Mouse (Mus musculus) heart, adult 18-20 months (tissue): ENCODE results near the gene Tmem44. TPM values are rescaled to one million over a fixed set of nuclear protein-coding genes. Genes with fewer than 3 reads are reported as not detected.
A peak's percentile ranks its signal among the peaks of the same experiment; 100 is the strongest.

Experiments
- DNase-seq, 2 experiments: peaks; one replicate each; pipeline ENCODE4 v3.0.0; 2021 to 2022; ENCODE audit warnings: mixed read lengths in 1 of 2
- long read RNA-seq, 2 experiments: library from polyadenylated mRNA; stranded (forward); transcript quantifications; one replicate each; pipeline ENCODE4 v2.0.0; 2021
- total RNA-seq, 2 experiments: library from RNA; stranded (reverse); gene quantifications; 2 replicates each; pipeline ENCODE4 v1.2.3; 2021

Gene Tmem44
- 1 to 10 TPM; 3.8 to 4.4 TPM for total RNA-seq
- long read RNA-seq, experiment 1, partial matches to known transcripts, result 0 of 5 reads
- long read RNA-seq, experiment 1, other reads (novel, unspliced or antisense), result 5 of 5 reads
- long read RNA-seq, experiment 2, result 0 reads

GRCm38 (mm10) chr16:30550748-30551192 is at the start of gene Tmem44:
Gene Tmem44, minus strand, starts transcription at chr16:30550842.
- DNase-seq, result no peak

- peak; percentile 97 to 98 for DNase-seq
These were observed 49.0 kb upstream of the Tmem44 start, which contains the start of gene Fam43a for GRCm38 (mm10) chr16:30599491-30600268. Gene Fam43a, plus strand, starts transcription at chr16:30599723.

- DNase-seq, result peak; percentile 87 to 98
These were observed 46.5 kb upstream of the Tmem44 start for GRCm38 (mm10) chr16:30596959-30597681.

- DNase-seq, result no peak
These were observed 45.4 kb upstream of the Tmem44 start for GRCm38 (mm10) chr16:30595835-30596557.

- DNase-seq, result no peak
These were observed 44.7 kb upstream of the Tmem44 start for GRCm38 (mm10) chr16:30595356-30595755.

GRCm38 (mm10) chr16:30591990-30592389 is 41.3 kb upstream of the Tmem44 start:
- no peak for DNase-seq

- peak in 1 of 2 experiments; percentile 18 for DNase-seq
These were observed 39.9 kb upstream of the Tmem44 start for GRCm38 (mm10) chr16:30590264-30591209.

- peak; percentile 93 for DNase-seq
These were observed 37.1 kb upstream of the Tmem44 start, which contains the start of gene Lsg1 for GRCm38 (mm10) chr16:30587494-30588327. Gene Lsg1, minus strand, starts transcription at chr16:30587592.

- no peak for DNase-seq
These were observed 36.4 kb upstream of the Tmem44 start for GRCm38 (mm10) chr16:30586935-30587493.

GRCm38 (mm10) chr16:30580765-30581164 is 30.1 kb upstream of the Tmem44 start:
- no peak for DNase-seq

GRCm38 (mm10) chr16:30576392-30576791 is 25.8 kb upstream of the Tmem44 start:
- no peak for DNase-seq

- no peak for DNase-seq
These were observed 25.2 kb upstream of the Tmem44 start for GRCm38 (mm10) chr16:30575815-30576214.

GRCm38 (mm10) chr16:30572239-30572638 is 21.6 kb upstream of the Tmem44 start:
- peak in 1 of 2 experiments; percentile 25 for DNase-seq

- no peak for DNase-seq
These were observed 20.7 kb upstream of the Tmem44 start for GRCm38 (mm10) chr16:30571378-30571777.

GRCm38 (mm10) chr16:30570173-30570572 is 19.5 kb upstream of the Tmem44 start:
- no peak for DNase-seq

GRCm38 (mm10) chr16:30565631-30566030 is 15.0 kb upstream of the Tmem44 start:
- DNase-seq, result no peak

- no peak for DNase-seq
These were observed 10.0 kb upstream of the Tmem44 start for GRCm38 (mm10) chr16:30560601-30561000.

- no peak for DNase-seq
These were observed 8.8 kb upstream of the Tmem44 start for GRCm38 (mm10) chr16:30559312-30559992.

- no peak for DNase-seq
These were observed 3.5 kb upstream of the Tmem44 start for GRCm38 (mm10) chr16:30554109-30554508.
